Mouse (Mus musculus) adrenal gland, adult 2 months (tissue): Measurements from ENCODE around the gene Bbs9. TPM values are rescaled to one million over a fixed set of nuclear protein-coding genes. Genes with fewer than 3 reads are reported as not detected.
"Not testable (repeated sequence)": the region's sequence is repeated elsewhere in the genome, so short reads cannot be mapped to it uniquely, and the experiment has no call there.

Experiments
- DNase-seq: peaks from one replicate; pipeline ENCODE4 v3.0.0; 2021
- polyA plus RNA-seq: library from polyadenylated mRNA; depleted of rRNA; stranded (reverse); fragments of >200 nt; gene quantifications from 2 replicates; pipeline ENCODE4 v1.2.3, GENCODE M21; 2012; rRNA removed
- total RNA-seq, 2 experiments: library from RNA; stranded (reverse); gene quantifications; 2 replicates each; pipeline ENCODE4 v1.2.3; 2021

Bbs9 gene
- total and polyA plus RNA-seq, 3 experiments: 4.3 to 18.0 (median 12.8) TPM

DNA sequence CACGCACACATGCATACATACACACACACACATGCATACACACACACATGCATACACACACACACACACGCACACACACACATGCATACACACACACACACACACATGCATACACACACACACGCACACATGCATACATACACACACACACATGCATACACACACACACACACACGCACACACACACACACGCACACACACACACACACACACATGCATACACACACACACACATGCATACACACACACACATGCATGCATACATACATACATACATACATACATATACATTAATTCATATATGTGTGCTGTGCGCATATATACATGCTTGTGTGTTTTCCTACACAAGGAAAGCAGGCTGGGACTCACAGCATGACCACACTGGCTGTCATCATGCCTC lies 393.6 kb downstream of the Bbs9 start:
- not testable (repeated sequence) for DNase-seq

DNA sequence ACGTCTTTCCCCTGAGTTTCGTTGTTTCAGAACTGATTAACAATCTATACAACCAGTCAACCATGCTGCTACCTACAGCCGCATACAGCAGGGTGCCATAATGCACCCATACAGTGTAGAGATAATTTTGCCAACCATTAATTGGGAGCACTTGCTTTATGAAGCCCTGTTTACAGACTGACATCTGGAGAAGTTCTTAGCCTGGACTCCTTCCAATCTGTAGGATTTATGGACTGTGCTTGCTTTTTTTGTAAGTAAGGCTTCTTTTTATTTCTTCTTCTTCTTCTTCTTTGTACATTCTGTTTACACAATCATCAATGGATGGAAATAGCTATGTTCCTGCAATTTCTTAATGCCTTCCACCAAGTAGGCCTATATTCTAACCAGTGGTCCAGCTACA lies 395.1 kb downstream of the Bbs9 start:
- DNase-seq: no peak

DNA sequence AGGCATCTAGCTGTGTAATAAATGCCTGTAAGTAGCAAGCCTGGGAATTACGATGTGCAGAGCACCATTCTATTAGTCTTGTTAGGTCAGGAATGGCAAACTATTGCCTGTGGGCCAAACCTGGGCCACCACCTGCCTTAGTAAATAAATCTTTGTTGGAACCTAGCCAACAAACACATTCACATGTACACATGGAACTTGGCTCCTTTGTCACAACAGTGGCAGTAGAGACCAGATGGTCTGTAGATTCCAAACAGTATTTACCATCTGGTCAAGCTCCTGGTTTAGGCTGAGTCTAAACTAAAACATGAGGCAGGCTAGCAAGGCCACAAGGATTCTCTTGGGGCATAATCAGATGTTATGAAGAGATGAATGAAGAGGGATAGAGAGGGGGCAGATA lies 399.7 kb downstream of the Bbs9 start:
- DNase-seq: no peak

DNA sequence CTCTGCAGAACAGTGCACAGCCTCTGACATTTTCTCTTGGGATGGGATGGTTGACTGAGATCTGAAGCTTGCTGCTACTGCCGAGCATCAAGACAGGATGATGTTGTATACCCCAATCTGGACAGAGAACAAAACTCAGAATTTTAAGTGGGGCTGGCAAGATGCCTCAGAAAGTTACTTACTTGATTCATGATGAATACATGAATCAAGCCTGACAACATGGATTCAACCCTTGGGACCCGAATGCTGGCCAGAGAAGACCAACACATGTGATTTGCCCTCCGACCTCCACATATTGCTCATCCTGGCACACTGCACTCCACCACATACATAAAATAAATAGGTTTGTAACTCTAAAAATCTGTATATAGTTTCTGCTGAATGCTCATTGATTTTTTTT lies 403.8 kb downstream of the Bbs9 start:
- no peak for DNase-seq

DNA sequence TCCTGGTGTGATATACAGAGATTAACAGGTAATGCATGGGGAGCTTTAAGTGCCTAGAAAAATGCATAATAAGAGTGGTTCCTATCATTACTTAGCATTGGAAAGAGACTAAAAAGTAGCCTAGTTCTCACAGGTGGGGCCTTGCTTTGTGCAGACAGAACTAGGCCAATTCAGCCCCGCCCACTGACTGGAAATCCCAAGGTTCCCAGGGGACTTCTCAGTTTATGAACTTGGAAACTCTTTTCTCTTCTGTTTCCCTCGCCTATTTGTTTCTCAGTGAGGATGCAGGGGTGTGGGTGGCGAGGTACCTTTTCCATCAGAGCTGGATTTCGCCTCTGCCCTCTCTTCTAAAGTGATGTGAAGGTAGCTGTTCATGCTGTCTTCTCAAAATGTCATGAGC lies 410.8 kb downstream of the Bbs9 start:
- no peak for DNase-seq

DNA sequence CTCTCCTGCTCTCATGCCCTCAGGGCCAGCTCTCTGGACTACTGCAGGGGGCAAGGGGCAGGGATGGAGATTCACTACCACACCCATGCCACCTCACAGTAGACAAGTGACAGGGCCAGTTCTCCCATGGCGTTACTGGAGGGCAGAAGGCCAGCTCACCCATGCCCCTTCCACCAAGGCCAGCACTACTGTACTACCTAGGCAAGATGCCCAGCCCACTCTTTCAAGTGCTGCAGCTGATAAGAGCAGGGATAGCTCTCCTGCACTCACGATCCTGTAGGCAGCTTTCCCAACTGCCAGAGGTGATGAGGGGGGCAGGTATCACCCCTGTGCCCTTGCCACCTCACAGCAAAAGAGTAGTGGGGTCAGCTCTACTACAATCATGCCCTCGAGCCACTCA lies 429.9 kb downstream of the Bbs9 start:
- no peak for DNase-seq

DNA sequence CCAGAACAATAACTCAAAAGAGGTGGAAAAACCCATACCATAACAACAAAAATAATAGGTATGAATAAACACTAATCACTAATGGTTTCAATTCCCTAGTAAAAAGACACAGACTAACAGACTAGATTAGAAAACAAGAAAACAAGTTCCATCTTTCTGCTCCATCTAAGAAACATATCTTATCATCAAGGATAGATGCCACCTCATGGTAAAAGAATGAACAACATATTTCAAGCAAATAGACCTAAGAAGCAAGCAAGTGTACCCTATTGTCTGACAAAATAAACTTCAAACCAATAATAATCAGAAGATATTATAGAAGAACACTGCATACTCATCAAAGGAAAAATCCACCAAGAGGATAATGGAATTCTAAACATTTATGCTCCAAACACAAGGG lies 441.3 kb downstream of the Bbs9 start:
- DNase-seq: no peak

DNA sequence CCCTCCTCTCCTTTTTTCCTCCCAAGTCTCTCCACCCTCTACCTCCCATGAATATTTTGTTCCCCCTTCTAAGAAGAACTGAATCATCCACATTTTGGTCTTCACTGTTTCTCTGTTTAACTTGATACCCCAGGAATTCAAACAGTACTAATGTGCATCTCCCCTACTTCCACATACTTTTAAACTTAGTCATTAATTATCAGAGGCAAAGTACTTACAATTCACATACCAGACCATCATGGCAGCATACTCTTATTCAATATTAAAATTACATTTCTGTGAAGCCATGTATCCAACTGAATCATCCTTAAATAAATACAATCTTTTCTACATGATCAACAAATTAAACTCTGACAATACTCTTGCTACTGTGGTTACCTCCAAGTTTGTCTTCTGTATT lies 460.1 kb downstream of the Bbs9 start:
- no peak for DNase-seq

Other genes starting within 250 kb of the Bbs9 start
- gene Zfp599, start 215.8 kb upstream of the Bbs9 start, total RNA-seq: 1 to 10 TPM in 1 of 2 experiments, under 1 TPM in 1; 0.58 to 1.1 TPM
- 0.04 TPM in 1 of 2 replicates, not detected in the other for gene Zfp599, start 215.8 kb upstream of the Bbs9 start, polyA plus RNA-seq
- 10 to 100 TPM in 1 of 2 experiments, 1 to 10 TPM in 1; 5.7 to 11.0 TPM for gene Zfp810, start 168.1 kb upstream of the Bbs9 start, total RNA-seq
- 1.8 and 2.2 TPM in 2 replicates for gene Zfp810, start 168.1 kb upstream of the Bbs9 start, polyA plus RNA-seq
- 1 to 10 TPM; 3.5 to 3.6 TPM for gene Anln, start 86.5 kb upstream of the Bbs9 start, total RNA-seq
- gene Anln, start 86.5 kb upstream of the Bbs9 start, polyA plus RNA-seq: 0.29 and 0.48 TPM in 2 replicates
- 10 to 100 TPM in 1 of 2 experiments, 1 to 10 TPM in 1; 3.7 to 11.9 TPM for gene 9530077C05Rik, start 64.2 kb upstream of the Bbs9 start, total RNA-seq
- 1.2 and 1.3 TPM in 2 replicates for gene 9530077C05Rik, start 64.2 kb upstream of the Bbs9 start, polyA plus RNA-seq
- gene Gm17545, start 21.4 kb upstream of the Bbs9 start, total RNA-seq: not detected
- not detected in 2 replicates for gene Gm17545, start 21.4 kb upstream of the Bbs9 start, polyA plus RNA-seq
- 10 to 100 TPM; 34.2 to 39.0 TPM for gene Rp9, start 6.0 kb upstream of the Bbs9 start, total RNA-seq
- 96.1 and 145 TPM in 2 replicates for gene Rp9, start 6.0 kb upstream of the Bbs9 start, polyA plus RNA-seq